Mouse (Mus musculus) E14TG2a.4 (cell line): ENCODE data around the gene Hcst.

Experiments
- H3K27me3 ChIP-seq: 2 replicates; pipeline ENCODE4 v1.6.1; 2014; ENCODE audit warnings: low read length, control low read depth; ENCODE audit not compliant: insufficient read depth
- H3K36me3 ChIP-seq: 2 replicates; pipeline ENCODE4 v1.6.1; 2014; ENCODE audit warnings: low read length, control low read depth; ENCODE audit not compliant: insufficient read depth
- H3K4me1 ChIP-seq: replicated peaks from 2 replicates; pipeline ENCODE4 v1.6.1; 2014; ENCODE audit warnings: low read depth, low read length, control low read depth
- H3K4me3 ChIP-seq: replicated peaks from 2 replicates; pipeline ENCODE4 v1.5.1; 2014; ENCODE audit warnings: mild to moderate bottlenecking, low read length
- H3K9me3 ChIP-seq: 2 replicates; pipeline ENCODE4 v1.6.1; 2014; ENCODE audit warnings: low read length, control low read depth
- CTCF ChIP-seq: conservative IDR thresholded peaks from 2 replicates; pipeline ENCODE4 v1.5.1; 2014; ENCODE audit warnings: low read length
- NANOG ChIP-seq: IDR thresholded peaks from 2 replicates; pipeline ENCODE4 v1.6.1; 2014; ENCODE audit warnings: borderline replicate concordance, low read length, mixed read lengths
- POU5F1 ChIP-seq: IDR thresholded peaks from 2 replicates; pipeline ENCODE4 v1.6.1; 2014; ENCODE audit warnings: low read length, borderline replicate concordance

Gene Hcst

GRCm38 (mm10) chr7:30439734-30440133 is 20.1 kb upstream of the Hcst start:
- H3K27me3 ChIP-seq: no peaks in the 10 kb centered on the region
- no peaks in the 10 kb centered on the region for H3K9me3 ChIP-seq
- TF ChIP-seq POU5F1: no peak
- TF ChIP-seq NANOG: no peak
- no peak for TF ChIP-seq CTCF
- H3K36me3 ChIP-seq: peaks cover 71% of the 10 kb centered on the region
- peaks cover 95% of the 10 kb centered on the region for H3K4me1 ChIP-seq
- H3K4me3 ChIP-seq: peak overlapping the region; percentile 80

- no peaks in the 10 kb centered on the region for H3K9me3 ChIP-seq
Observed at GRCm38 (mm10) chr7:30436879-30437278, 17.2 kb upstream of the Hcst start.

GRCm38 (mm10) chr7:30435156-30435555 is 15.5 kb upstream of the Hcst start:
- no peak for TF ChIP-seq NANOG
- TF ChIP-seq CTCF: no peak
- TF ChIP-seq POU5F1: no peak
- Histone ChIP-seq H3K9me3 (no peaks in the 10 kb centered on the region), H3K4me1 (peaks cover 87% of the 10 kb centered on the region), H3K27me3 (no peaks in the 10 kb centered on the region), H3K4me3 (peak overlapping the region; percentile 88), H3K36me3 (peaks cover 57% of the 10 kb centered on the region)

More at GRCm38 (mm10) chr7:30436879-30437278, 17.2 kb upstream of the Hcst start:
- Histone ChIP-seq H3K4me3 (peak overlapping the region; percentile 88), H3K27me3 (no peaks in the 10 kb centered on the region), H3K36me3 (peaks cover 65% of the 10 kb centered on the region), H3K4me1 (peaks cover 94% of the 10 kb centered on the region)
- TF ChIP-seq POU5F1 (no peak), CTCF (no peak), NANOG (no peak)

- no peak for TF ChIP-seq NANOG
- TF ChIP-seq CTCF: no peak
- no peak for TF ChIP-seq POU5F1
- Histone ChIP-seq H3K27me3 (no peaks in the 10 kb centered on the region), H3K36me3 (peaks cover 52% of the 10 kb centered on the region), H3K4me1 (peaks cover 87% of the 10 kb centered on the region), H3K9me3 (no peaks in the 10 kb centered on the region), H3K4me3 (peak overlapping the region; percentile 88)
Observed at GRCm38 (mm10) chr7:30434701-30435100, 15.0 kb upstream of the Hcst start.

- Histone ChIP-seq H3K9me3 (no peaks in the 10 kb centered on the region), H3K36me3 (peaks cover 51% of the 10 kb centered on the region), H3K4me3 (peak overlapping the region; percentile 88; the same call in 1 of the 2 replicates), H3K4me1 (peaks cover 86% of the 10 kb centered on the region), H3K27me3 (no peaks in the 10 kb centered on the region)
- no peak for TF ChIP-seq CTCF
- no peak for TF ChIP-seq NANOG
- no peak for TF ChIP-seq POU5F1
Observed at GRCm38 (mm10) chr7:30434238-30434637, 14.6 kb upstream of the Hcst start.

GRCm38 (mm10) chr7:30431793-30432192 is 12.1 kb upstream of the Hcst start:
- TF ChIP-seq NANOG (no peak), POU5F1 (no peak), CTCF (no peak; the same call in 1 of the 2 replicates)
- Histone ChIP-seq H3K36me3 (peaks cover 56% of the 10 kb centered on the region), H3K4me3 (no peak overlapping the region), H3K4me1 (peaks cover 72% of the 10 kb centered on the region), H3K27me3 (no peaks in the 10 kb centered on the region), H3K9me3 (no peaks in the 10 kb centered on the region)

- Histone ChIP-seq H3K36me3 (peaks cover 56% of the 10 kb centered on the region), H3K4me1 (peaks cover 63% of the 10 kb centered on the region), H3K9me3 (no peaks in the 10 kb centered on the region), H3K27me3 (no peaks in the 10 kb centered on the region), H3K4me3 (no peak overlapping the region)
- no peak for TF ChIP-seq NANOG
- no peak for TF ChIP-seq POU5F1
- TF ChIP-seq CTCF: no peak
Observed at GRCm38 (mm10) chr7:30430191-30430590, 10.5 kb upstream of the Hcst start.

- peaks cover 62% of the 10 kb centered on the region for H3K4me1 ChIP-seq
- no peak for TF ChIP-seq NANOG
- TF ChIP-seq CTCF: no peak
- no peak for TF ChIP-seq POU5F1
- no peaks in the 10 kb centered on the region for H3K27me3 ChIP-seq
- H3K4me3 ChIP-seq: no peak overlapping the region
- peaks cover 57% of the 10 kb centered on the region for H3K36me3 ChIP-seq
- H3K9me3 ChIP-seq: no peaks in the 10 kb centered on the region
Observed at GRCm38 (mm10) chr7:30429327-30429726, 9.7 kb upstream of the Hcst start.

- Histone ChIP-seq H3K9me3 (peaks cover 5% of the 10 kb centered on the region; the same call in 1 of the 2 replicates), H3K36me3 (peaks cover 53% of the 10 kb centered on the region), H3K4me3 (peak overlapping the region; percentile 89), H3K4me1 (peaks cover 63% of the 10 kb centered on the region), H3K27me3 (no peaks in the 10 kb centered on the region; the same call in 1 of the 2 replicates)
- no peak for TF ChIP-seq CTCF
- TF ChIP-seq NANOG: no peak
- no peak for TF ChIP-seq POU5F1
Observed at GRCm38 (mm10) chr7:30423071-30423641, 3.5 kb upstream of the Hcst start.
